25 mouse cellular contexts compared by ENCODE assay signal in genomic region chr10:70941623-70942022, GRCm38 (mm10).
"Had no signal": no experiment of that assay in that cellular context is flagged by ENCODE, and none has a peak within 500 bp of the region (broad histone marks: within the 10 kb centered on the region; RNA-seq: fewer than 3 reads in every experiment).

No protein-coding gene starts in this region.

- H3K9me3 ChIP-seq: hindbrain, embryonic 12.5 days; intestine, embryonic 15.5 days; limb, embryonic 10.5 days; limb, embryonic 12.5 days; liver, embryonic 15.5 days had no signal

- ATAC-seq: forebrain, embryonic 16.5 days; hindbrain, embryonic 16.5 days; inflammation-experienced regulatory T-cells, adult 6 months; intestine, embryonic 15.5 days; intestine, postnatal 0 days; liver, postnatal 0 days had no signal

- H3K4me2 ChIP-seq: hindbrain, embryonic 12.5 days; hindbrain, embryonic 14.5 days; intestine, embryonic 15.5 days; limb, embryonic 12.5 days; liver, embryonic 11.5 days; liver, embryonic 13.5 days; liver, embryonic 15.5 days had no signal

- H3K9ac ChIP-seq: hindbrain, embryonic 12.5 days; hindbrain, embryonic 14.5 days; intestine, embryonic 15.5 days; limb, embryonic 12.5 days; liver, embryonic 13.5 days; liver, embryonic 15.5 days; liver, postnatal 0 days had no signal

- H3K27me3 ChIP-seq: hindbrain, embryonic 12.5 days; intestine, embryonic 15.5 days; limb, embryonic 12.5 days; liver, embryonic 13.5 days; liver, embryonic 15.5 days had no signal

- H3K4me3 ChIP-seq: gastrocnemius, adult 2 months; hindbrain, embryonic 10.5 days; hindbrain, embryonic 12.5 days; intestine, embryonic 15.5 days; layer of hippocampus, adult 2 months; left cerebral cortex, adult 2 months; limb, embryonic 10.5 days; limb, embryonic 12.5 days; liver, embryonic 13.5 days; liver, embryonic 15.5 days had no signal

- H3K36me3 ChIP-seq: intestine, embryonic 15.5 days; liver, embryonic 15.5 days had no signal

- H3K4me1 ChIP-seq: intestine, embryonic 15.5 days; limb, embryonic 10.5 days; limb, embryonic 12.5 days; liver, embryonic 13.5 days; liver, embryonic 15.5 days had no signal

- DNase-seq: gastrocnemius, adult 2 months; gastrocnemius, postnatal 10 days; gastrocnemius, postnatal 25 days; kidney, adult 18-20 months; kidney, adult 8-10 months; kidney, postnatal 10 days; kidney, postnatal 25 days; kidney, postnatal 4 days; liver; liver, embryonic 13.5 days; liver, postnatal 0 days had no signal

- H3K27ac ChIP-seq: gastrocnemius, adult 2 months; hindbrain, embryonic 10.5 days; hindbrain, embryonic 12.5 days; hindbrain, embryonic 14.5 days; intestine, embryonic 15.5 days; layer of hippocampus, adult 2 months; left cerebral cortex, adult 2 months; limb, embryonic 10.5 days; limb, embryonic 12.5 days; liver, embryonic 13.5 days; liver, embryonic 15.5 days had no signal
